Mouse (Mus musculus) macrophage (primary cell): ENCODE measurements around the gene Csf2rb2. TPM values are rescaled to one million over a fixed set of nuclear protein-coding genes. Genes with fewer than 3 reads are reported as not detected.
A peak's percentile ranks its signal among the peaks of the same experiment; 100 is the strongest.
"Not testable (repeated sequence)": the region's sequence is repeated elsewhere in the genome, so short reads cannot be mapped to it uniquely, and the experiment has no call there.

Source experiments
- H3K27ac ChIP-seq: fragments of 350-480 bp; formaldehyde crosslinking; 2 replicates; pipeline ENCODE4 v1.9.0; 2021
- H3K36me3 ChIP-seq: fragments of 350-480 bp; formaldehyde crosslinking; 2 replicates; pipeline ENCODE4 v1.9.0; 2021; ENCODE audit errors: inconsistent target
- H3K4me3 ChIP-seq: fragments of 350-480 bp; formaldehyde crosslinking; 2 replicates; pipeline ENCODE4 v1.9.0; 2021; ENCODE audit errors: inconsistent target
- H3K79me2 ChIP-seq: fragments of 350-480 bp; formaldehyde crosslinking; 2 replicates; pipeline ENCODE4 v1.9.0; 2021; ENCODE audit errors: inconsistent target
- WGBS: methylation state at CpG from one replicate; pipeline ENCODE4 v1.1.7; 2026; ENCODE audit warnings: inconsistent platforms; ENCODE audit not compliant: missing documents; 5-methylcytosine and 5-hydroxymethylcytosine counted together
- polyA plus RNA-seq: library from polyadenylated mRNA; stranded (reverse); fragments of 250-400 nt; gene quantifications from 3 replicates; pipeline ENCODE4 v1.2.4, GENCODE M21; 2018; ENCODE audit warnings: inconsistent platforms

Csf2rb2 gene
- polyA plus RNA-seq, 1 experiment from 2014 or later = 225 TPM

GRCm38 (mm10) chr15:78327753-78328341, 22.3 kb upstream of the Csf2rb2 start:
- not testable (repeated sequence) for H3K27ac ChIP-seq, H3K36me3 ChIP-seq
- 78% methylated on average over 6 of the region's 6 CpGs for WGBS
- H3K79me2 ChIP-seq = peaks cover 71% of the 10 kb centered on the region
- H3K4me3 ChIP-seq = peak overlapping the region; percentile 85; the same call in 1 of the 2 replicates

GRCm38 (mm10) chr15:78326747-78327146, 21.2 kb upstream of the Csf2rb2 start:
- 86% methylated on average over 4 of the region's 10 CpGs for WGBS

GRCm38 (mm10) chr15:78325671-78326339, 20.3 kb upstream of the Csf2rb2 start, which contains the start of gene Csf2rb:
Csf2rb (plus strand) TSS chr15:78325752.
- 3% methylated on average over 11 of the region's 11 CpGs for WGBS
- no peaks in the 10 kb centered on the region for H3K36me3 ChIP-seq
- H3K27ac ChIP-seq = peak within 1 kb of the TSS; percentile 94

More at GRCm38 (mm10) chr15:78326747-78327146, 21.2 kb upstream of the Csf2rb2 start:
- peaks cover 60% of the 10 kb centered on the region for H3K79me2 ChIP-seq
- no peaks in the 10 kb centered on the region for H3K36me3 ChIP-seq
- peak overlapping the region; percentile 85 for H3K4me3 ChIP-seq
- peak overlapping the region; percentile 94 for H3K27ac ChIP-seq

GRCm38 (mm10) chr15:78324294-78324693, 18.8 kb upstream of the Csf2rb2 start:
- 100% methylated on average over 2 of the region's 2 CpGs for WGBS
- Histone ChIP-seq H3K4me3 (no peak overlapping the region), H3K79me2 (peaks cover 35% of the 10 kb centered on the region), H3K36me3 (no peaks in the 10 kb centered on the region), H3K27ac (no peak overlapping the region)

More at GRCm38 (mm10) chr15:78325671-78326339, 20.3 kb upstream of the Csf2rb2 start, which contains the start of gene Csf2rb:
- Histone ChIP-seq H3K79me2 (peaks cover 50% of the 10 kb centered on the region), H3K4me3 (peak within 1 kb of the TSS; percentile 85)

GRCm38 (mm10) chr15:78323366-78323765, 17.8 kb upstream of the Csf2rb2 start:
- no peaks in the 10 kb centered on the region for H3K36me3 ChIP-seq
- H3K79me2 ChIP-seq = peaks cover 26% of the 10 kb centered on the region
- H3K27ac ChIP-seq = no peak overlapping the region
- H3K4me3 ChIP-seq = no peak overlapping the region
- 100% methylated on average over 1 of the region's 1 CpGs for WGBS

- H3K36me3 ChIP-seq = no peaks in the 10 kb centered on the region
- peaks cover 2% of the 10 kb centered on the region for H3K79me2 ChIP-seq
- WGBS = 5% methylated on average over 5 of the region's 5 CpGs
- H3K4me3 ChIP-seq = no peak overlapping the region
- H3K27ac ChIP-seq = peak overlapping the region; percentile 36
Measured at GRCm38 (mm10) chr15:78320825-78321496, 15.4 kb upstream of the Csf2rb2 start.

- WGBS = 80% methylated on average over 1 of the region's 2 CpGs
- not testable (repeated sequence) for H3K27ac ChIP-seq, H3K36me3 ChIP-seq, H3K4me3 ChIP-seq, H3K79me2 ChIP-seq
Measured at GRCm38 (mm10) chr15:78318338-78319171, 13.0 kb upstream of the Csf2rb2 start.

GRCm38 (mm10) chr15:78313659-78314058, 8.1 kb upstream of the Csf2rb2 start:
- H3K36me3 ChIP-seq, H3K27ac ChIP-seq, H3K4me3 ChIP-seq, H3K79me2 ChIP-seq: not testable (repeated sequence)
- WGBS = 92% methylated on average over 4 of the region's 5 CpGs

- H3K36me3 ChIP-seq, H3K27ac ChIP-seq, H3K79me2 ChIP-seq, H3K4me3 ChIP-seq: not testable (repeated sequence)
- 61% methylated on average over 4 of the region's 4 CpGs for WGBS
Measured at GRCm38 (mm10) chr15:78312421-78313233, 7.1 kb upstream of the Csf2rb2 start.

- H3K27ac ChIP-seq = no peak overlapping the region
- 87% methylated on average over 4 of the region's 4 CpGs for WGBS
- no peaks in the 10 kb centered on the region for H3K36me3 ChIP-seq
- H3K79me2 ChIP-seq = no peaks in the 10 kb centered on the region
- H3K4me3 ChIP-seq = no peak overlapping the region
Measured at GRCm38 (mm10) chr15:78310971-78311370, 5.5 kb upstream of the Csf2rb2 start.

GRCm38 (mm10) chr15:78309865-78310264, 4.3 kb upstream of the Csf2rb2 start:
- H3K27ac ChIP-seq = no peak overlapping the region
- WGBS = 65% methylated on average over 4 of the region's 5 CpGs
- H3K4me3 ChIP-seq = no peak overlapping the region
- H3K36me3 ChIP-seq = no peaks in the 10 kb centered on the region
- peaks cover 6% of the 10 kb centered on the region for H3K79me2 ChIP-seq

GRCm38 (mm10) chr15:78303665-78304233, 1.8 kb downstream of the Csf2rb2 start:
- WGBS = 93% methylated on average over 6 of the region's 6 CpGs
- no peaks in the 10 kb centered on the region for H3K36me3 ChIP-seq
- H3K79me2 ChIP-seq = peaks cover 62% of the 10 kb centered on the region
- H3K4me3 ChIP-seq = peak overlapping the region; percentile 64; the same call in 1 of the 2 replicates
- H3K27ac ChIP-seq = peak overlapping the region; percentile 24

GRCm38 (mm10) chr15:78302718-78303117, 2.8 kb downstream of the Csf2rb2 start:
- H3K4me3 ChIP-seq = no peak overlapping the region
- 97% methylated on average over 4 of the region's 4 CpGs for WGBS
- H3K36me3 ChIP-seq = peaks cover 2% of the 10 kb centered on the region
- 0 out of 2 replicates have a peak overlapping the region, but pooled peaks have one; percentile 4 for H3K27ac ChIP-seq
- peaks cover 72% of the 10 kb centered on the region for H3K79me2 ChIP-seq
